Mouse (Mus musculus) monocyte, adult 5-6 weeks (primary cell): ENCODE results near the gene Lrrc66. TPM values are rescaled to one million over a fixed set of nuclear protein-coding genes. Genes with fewer than 3 reads are reported as not detected.

Experiments
- ATAC-seq: fragments of 153-309, 156-312 bp; replicated peaks from 2 replicates; pipeline ENCODE4 v1.8.0; 2017; ENCODE audit warnings: mild to moderate bottlenecking; ENCODE audit not compliant: low TSS enrichment, insufficient number of reproducible peaks, severe bottlenecking, poor library complexity, low FRiP score
- total RNA-seq: library from RNA; stranded (forward); fragments of 200-1000, 200-491, 200-594 nt; gene quantifications from 3 replicates; pipeline ENCODE4 v1.2.3, GENCODE M21; 2017

Gene Lrrc66
- total RNA-seq, 1 experiment from 2014 or later: not detected

DNA sequence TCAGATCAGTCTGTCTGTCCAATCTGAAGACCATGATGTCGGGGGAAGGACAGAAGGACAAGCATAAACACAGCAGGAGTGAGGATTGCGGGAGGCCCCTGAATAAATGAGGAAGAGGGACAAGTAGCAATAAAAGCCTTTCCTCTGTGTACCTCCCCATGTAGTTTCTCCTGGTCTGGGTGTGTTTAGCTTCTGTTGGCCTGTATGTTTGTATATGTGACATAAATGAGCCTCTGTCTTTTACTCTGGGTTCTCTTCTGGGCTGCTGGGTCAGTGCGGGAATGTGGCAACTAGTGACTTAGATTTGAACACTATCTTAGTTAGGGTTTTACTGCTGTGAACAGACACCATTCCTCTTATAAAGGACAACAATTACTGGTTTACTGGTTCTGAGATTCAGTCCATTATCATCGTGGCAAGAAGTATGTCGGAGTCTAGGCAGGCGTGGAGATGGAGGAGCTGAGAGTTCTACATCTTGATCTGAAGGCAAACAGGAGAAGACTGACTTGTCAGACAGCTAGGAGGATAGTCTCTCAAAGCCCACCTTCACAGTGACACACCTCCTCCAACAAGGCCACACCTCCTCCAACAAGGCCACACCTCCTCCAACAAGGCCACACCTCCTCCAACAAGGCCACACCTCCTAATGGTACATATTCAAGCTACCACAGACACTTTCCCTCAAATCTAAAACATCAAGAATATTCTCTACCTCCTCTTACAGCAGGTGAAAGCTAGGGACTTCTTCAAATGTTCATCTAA, 60.8 kb downstream of the Lrrc66 start:
- no peak for ATAC-seq

DNA sequence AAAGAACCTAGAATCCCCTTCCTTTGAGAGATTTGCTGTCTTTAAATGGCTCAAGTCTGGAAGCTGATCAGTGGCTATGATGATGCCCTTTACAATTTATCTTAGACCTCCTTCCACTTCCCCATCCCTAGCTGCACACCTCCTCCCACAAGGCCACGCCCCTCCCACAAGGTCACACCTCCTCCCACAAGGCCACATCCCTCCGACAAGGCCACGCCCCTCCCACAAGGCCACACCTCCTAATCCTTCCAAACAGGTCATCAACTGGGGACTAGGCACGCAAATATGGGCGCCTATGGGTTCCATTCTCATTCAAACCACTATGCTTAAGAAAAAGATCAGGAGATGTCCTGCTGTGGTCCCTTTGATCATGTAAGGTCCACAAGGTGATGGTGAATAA, 63.1 kb downstream of the Lrrc66 start:
- no peak for ATAC-seq

DNA sequence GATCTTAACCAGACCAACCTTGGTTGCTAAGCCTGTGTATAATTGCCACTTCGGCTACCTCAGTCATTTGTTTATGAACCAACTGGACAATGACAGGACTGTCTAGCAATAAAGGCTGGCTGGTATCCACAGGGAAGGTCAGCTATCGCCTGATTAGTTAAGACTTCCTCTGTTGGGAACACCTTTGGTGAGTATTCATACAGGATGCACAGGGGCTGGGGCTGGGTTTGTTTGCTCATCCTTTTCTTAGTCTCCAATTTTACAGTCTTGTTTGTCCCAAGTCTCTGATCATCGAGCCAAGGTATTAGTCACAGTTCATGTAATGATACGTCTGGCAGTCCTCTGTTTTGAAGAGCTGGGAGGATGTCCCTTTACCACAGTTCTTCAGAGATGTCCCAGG, 65.4 kb downstream of the Lrrc66 start:
- ATAC-seq: no peak

DNA sequence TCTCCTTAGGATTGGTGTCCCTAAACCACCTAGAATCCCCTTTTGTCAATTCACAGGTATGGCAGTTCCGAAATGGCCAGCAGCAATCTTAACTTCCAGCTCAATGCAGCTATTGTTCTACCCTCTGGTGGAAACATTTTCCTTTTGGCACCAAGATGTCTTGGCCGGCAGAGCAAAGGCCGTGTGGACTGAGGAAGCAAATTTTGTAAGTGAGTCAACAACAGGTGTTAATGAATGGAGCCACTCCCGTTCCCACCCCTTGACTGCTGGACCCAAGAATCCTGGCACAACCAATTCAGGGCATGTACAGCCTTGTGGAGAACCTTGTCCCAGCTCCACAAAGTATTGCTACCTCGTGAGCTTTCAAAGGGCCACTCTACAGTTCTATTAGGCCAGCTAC, 66.2 kb downstream of the Lrrc66 start:
- no peak for ATAC-seq

DNA sequence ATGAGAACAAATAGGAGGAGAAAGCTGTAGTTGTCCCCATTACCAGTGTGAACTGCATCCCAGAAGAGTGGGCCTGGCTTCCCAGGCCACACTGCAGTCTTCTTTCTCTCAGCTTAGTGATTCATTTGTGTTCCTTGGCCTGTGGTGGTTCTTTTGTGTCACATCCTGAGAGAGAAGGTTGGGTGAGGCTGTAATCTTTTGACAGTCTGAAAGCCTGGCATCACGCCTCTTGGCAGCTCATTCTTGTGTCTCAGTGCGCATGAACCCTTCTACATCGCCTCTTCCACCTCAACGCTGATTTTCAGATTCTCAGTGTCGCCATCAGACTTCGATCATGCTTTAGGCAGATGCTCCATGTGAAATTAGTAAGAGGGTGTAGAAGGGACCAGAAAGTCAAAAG, 68.3 kb downstream of the Lrrc66 start:
- no peak for ATAC-seq

DNA sequence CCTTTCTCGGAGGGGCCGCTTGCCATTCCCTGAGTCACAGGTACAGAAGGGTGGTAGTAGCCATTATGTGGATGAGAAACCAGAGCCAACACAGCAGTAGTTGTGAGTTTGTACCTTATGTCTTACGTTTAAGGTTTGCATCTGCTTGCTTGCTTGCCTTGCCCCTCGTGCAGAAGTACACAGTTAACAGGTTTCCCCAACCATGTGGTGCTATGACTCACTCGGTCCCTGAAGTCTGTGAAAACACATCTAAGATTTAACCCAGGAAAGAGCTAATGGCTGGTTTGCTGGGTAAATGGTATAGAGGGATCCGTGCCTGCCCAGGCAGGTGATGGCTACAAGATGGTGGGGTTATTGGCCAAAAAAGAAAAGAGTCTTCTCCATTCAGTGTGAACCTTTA, 73.6 kb downstream of the Lrrc66 start:
- no peak for ATAC-seq

DNA sequence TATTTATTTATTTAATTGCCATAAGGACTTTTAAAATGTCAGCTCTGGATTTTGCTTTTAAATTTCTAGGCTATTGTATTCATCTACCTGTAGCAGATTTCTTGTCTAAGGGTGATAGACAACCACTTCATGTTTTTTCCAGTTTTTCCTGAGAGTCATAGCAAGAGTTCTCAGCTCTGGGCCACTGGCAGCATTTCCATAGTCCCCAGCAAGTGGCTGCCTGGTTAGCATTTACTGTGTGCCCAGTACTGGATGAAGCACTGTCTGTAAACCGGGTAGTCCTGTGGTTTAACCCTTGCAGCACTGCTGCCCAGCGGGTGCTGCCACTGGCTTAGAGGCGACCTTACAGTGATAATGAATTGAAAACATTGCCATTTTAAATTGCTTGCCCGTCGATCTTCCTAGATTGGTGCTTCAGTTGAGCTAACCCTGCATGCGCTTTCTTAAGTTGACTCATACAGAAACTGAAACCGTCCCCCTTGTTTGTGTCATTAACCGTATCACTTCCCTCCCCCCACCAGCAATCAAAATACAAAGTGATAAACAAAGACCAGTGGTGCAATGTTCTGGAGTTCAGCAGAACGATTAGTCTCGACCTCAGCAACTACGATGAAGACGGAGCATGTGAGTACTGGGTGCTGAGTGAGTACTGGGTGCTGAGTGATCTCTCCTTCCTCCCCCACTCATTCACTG, 75.4 kb downstream of the Lrrc66 start:
- no peak for ATAC-seq

Other genes starting within 250 kb of the Lrrc66 start
- gene Cwh43, start 226.5 kb downstream of the Lrrc66 start, total RNA-seq: not detected in 3 replicates
- 2.0 to 7.4 TPM (median 4.2 TPM) in 3 replicates for gene Dcun1d4, start 151.5 kb downstream of the Lrrc66 start, total RNA-seq
- gene Sgcb, start 15.3 kb upstream of the Lrrc66 start, total RNA-seq: 0.67 to 3.4 TPM (median 2.3 TPM) in 3 replicates
- gene Spata18, start 18.9 kb upstream of the Lrrc66 start, total RNA-seq: 0.53 to 0.67 TPM in 2 of 3 replicates, not detected in the other